Mouse (Mus musculus) myocyte (in vitro differentiated cells): ENCODE data around the gene Trp53rkb.

Experiments
- E2F4 ChIP-seq: IDR thresholded peaks from one replicate; pipeline ENCODE4 v1.6.1; 2011; ENCODE audit warnings: mild to moderate bottlenecking, control low read depth, moderate library complexity; ENCODE audit not compliant: insufficient read depth
- MAX ChIP-seq: IDR thresholded peaks from one replicate; pipeline ENCODE4 v1.6.1; 2011; ENCODE audit warnings: low read depth, mild to moderate bottlenecking, control low read depth
- MYOG ChIP-seq, 3 experiments: IDR thresholded peaks; one replicate each; pipeline ENCODE4 v1.6.1; 2011; ENCODE audit warnings: control low read depth in 2 of 3, low read depth in 2 of 3, mild to moderate bottlenecking in 2 of 3; ENCODE audit not compliant: insufficient read length in 2 of 3, control insufficient read depth in 1 of 3, insufficient read depth in 1 of 3
- POLR2A ChIP-seq: IDR thresholded peaks from one replicate; pipeline ENCODE4 v1.6.1; 2011; ENCODE audit warnings: low read depth, mild to moderate bottlenecking, control low read depth, moderate library complexity; ENCODE audit not compliant: insufficient read length
- SRF ChIP-seq: IDR thresholded peaks from one replicate; pipeline ENCODE4 v1.6.1; 2011; ENCODE audit warnings: low read depth; ENCODE audit not compliant: control insufficient read depth, insufficient read length
- TCF12 ChIP-seq: IDR thresholded peaks from one replicate; pipeline ENCODE4 v1.6.1; 2011; ENCODE audit warnings: mild to moderate bottlenecking, control low read depth; ENCODE audit not compliant: poor library complexity, insufficient read depth, severe bottlenecking
- USF1 ChIP-seq: IDR thresholded peaks from one replicate; pipeline ENCODE4 v1.6.1; 2011; ENCODE audit warnings: low read depth, mild to moderate bottlenecking, control low read depth, moderate library complexity

DNA sequence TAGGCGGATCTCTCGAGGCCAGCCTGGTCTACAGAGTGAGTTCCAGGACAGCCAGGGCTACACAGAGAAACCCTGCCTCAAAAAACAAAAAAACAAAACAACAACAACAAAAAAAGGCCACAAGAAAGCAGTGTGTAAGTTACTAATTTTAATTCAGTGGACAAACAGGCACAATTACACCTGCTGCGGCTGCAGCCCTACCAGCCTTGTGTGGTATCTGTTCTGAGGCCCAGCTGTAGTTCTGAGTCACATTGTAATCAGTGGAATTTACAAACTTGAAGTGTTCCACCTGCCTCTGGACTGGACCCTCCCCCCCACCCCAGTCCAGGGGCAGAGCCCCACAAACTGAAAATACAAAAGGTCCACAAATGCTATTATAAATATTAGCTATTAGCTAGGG is 11.0 kb downstream of the Trp53rkb start:
- TF ChIP-seq E2F4: no peak
- TF ChIP-seq SRF: no peak
- no peak for TF ChIP-seq POLR2A
- no peak for TF ChIP-seq TCF12
- no peak for TF ChIP-seq MAX
- TF ChIP-seq MYOG (IDR thresholded peaks at IDR 0.05; ENCODE audit: control insufficient read depth in 1 of 3, insufficient read depth in 1 of 3, insufficient read length in 2 of 3, low read depth in 2 of 3): peak in 1 of 3 experiments; percentile 55
- TF ChIP-seq USF1: no peak
